Mouse (Mus musculus): ENCODE data around the gene Lemd1.

DNA sequence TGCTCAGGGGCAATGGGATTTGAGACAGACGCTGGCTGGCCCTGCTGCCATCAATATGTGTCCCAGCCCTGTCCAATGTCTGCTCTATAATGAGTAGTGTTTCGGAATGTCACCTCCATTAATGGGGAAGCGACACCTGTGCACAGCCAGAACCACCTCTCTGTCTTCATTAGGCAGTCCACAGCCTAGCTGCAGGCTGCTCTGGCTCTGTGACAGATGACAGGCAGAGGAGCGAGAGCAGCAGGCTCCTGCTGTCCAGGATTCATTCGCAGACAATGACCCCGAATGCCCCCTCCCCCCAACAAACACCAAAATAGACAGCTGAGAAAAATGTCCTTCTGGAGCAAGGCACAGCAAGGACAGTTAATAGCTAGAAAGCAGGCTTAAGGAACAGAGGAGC is 21.8 kb downstream of the Lemd1 start:
- TF ChIP-seq CTCF (IDR thresholded peaks at IDR 0.05; ENCODE audit: borderline replicate concordance, insufficient read depth, low read length) (no peak), POLR2A (IDR thresholded peaks at IDR 0.05; ENCODE audit: low read depth, low read length) (no peak)
